Mouse (Mus musculus): ENCODE results near the gene Tusc2. TPM values are rescaled to one million over a fixed set of nuclear protein-coding genes. Genes with fewer than 3 reads are reported as not detected.

The Tusc2 gene
- polyA plus RNA-seq (2014; fragmentation: Nextera tagmentation; extraction: Ambion mirVana), result 111 and 126 TPM in 2 replicates

DNA sequence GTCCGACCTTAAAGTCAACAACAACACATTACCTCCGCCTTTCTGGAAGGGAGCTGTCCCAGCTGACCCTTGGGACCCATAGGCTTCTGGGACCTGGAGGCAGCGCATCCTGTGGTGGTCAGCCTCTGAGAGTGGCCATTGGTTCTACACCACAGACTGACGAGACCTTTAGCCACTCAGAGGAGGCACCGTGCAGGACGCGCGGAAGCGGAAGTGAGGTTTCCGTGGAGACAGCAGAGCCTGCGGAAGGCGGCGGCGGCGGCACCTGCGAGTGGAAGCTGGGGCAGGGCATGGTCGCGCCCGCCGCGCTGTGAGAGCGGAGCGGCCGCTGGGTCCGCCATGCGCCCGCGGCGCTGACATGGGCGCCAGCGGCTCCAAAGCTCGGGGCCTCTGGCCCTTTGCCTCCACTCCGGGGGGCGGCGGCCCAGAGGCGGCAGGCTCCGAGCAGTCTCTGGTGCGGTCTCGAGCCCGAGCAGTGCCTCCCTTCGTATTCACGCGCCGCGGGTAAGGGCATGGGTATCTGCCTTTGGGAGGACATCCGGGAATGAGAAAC, at the start of gene Tusc2:
Tusc2 (plus strand) TSS at position 227 of the 553 bp plus-strand sequence.
- H3K27me3 ChIP-seq (ENCODE audit: control insufficient read depth, insufficient read depth, low read length), result no peaks in the 10 kb centered on the region
- peaks cover 44% of the 10 kb centered on the region for H3K36me3 ChIP-seq (ENCODE audit: control insufficient read depth, insufficient read depth, low read length)
- no peaks in the 10 kb centered on the region for H3K9me3 ChIP-seq (ENCODE audit: control insufficient read depth, low read length)
- H3K9ac ChIP-seq (replicated peaks; ENCODE audit: low read depth, low read length), result peak within 1 kb of the TSS; percentile 86
- H3K4me3 ChIP-seq (ENCODE audit: low read depth, low read length), result peak within 1 kb of the TSS; percentile 90
- H3K27ac ChIP-seq (ENCODE audit: low read depth, low read length), result peak within 1 kb of the TSS; percentile 73
- peak within 1 kb of the TSS; percentile 84 for H3K4me2 ChIP-seq (ENCODE audit: low read depth, low read length)
- under 1% methylated on average over 41 of the region's 46 CpGs for WGBS
- peaks cover 25% of the 10 kb centered on the region for H3K4me1 ChIP-seq (ENCODE audit: control insufficient read depth, insufficient read depth, low read length)
- ATAC-seq (ENCODE audit: low read depth), result peak; percentile 95

- peak; percentile 54 for ATAC-seq (ENCODE audit: low read depth)
- no peaks in the 10 kb centered on the region for H3K27me3 ChIP-seq (ENCODE audit: control insufficient read depth, insufficient read depth, low read length)
- no peaks in the 10 kb centered on the region for H3K9me3 ChIP-seq (ENCODE audit: control insufficient read depth, low read length)
- H3K27ac ChIP-seq (ENCODE audit: low read depth, low read length), result no peak overlapping the region
- H3K4me2 ChIP-seq (ENCODE audit: low read depth, low read length), result no peak overlapping the region
- no peak overlapping the region for H3K9ac ChIP-seq (replicated peaks; ENCODE audit: low read depth, low read length)
- H3K36me3 ChIP-seq (ENCODE audit: control insufficient read depth, insufficient read depth, low read length), result 0 out of 2 replicates have a peak, but pooled peaks cover 5% of the 10 kb centered on the region
- no peak overlapping the region for H3K4me3 ChIP-seq (ENCODE audit: low read depth, low read length)
- H3K4me1 ChIP-seq (ENCODE audit: control insufficient read depth, insufficient read depth, low read length), result peaks cover 29% of the 10 kb centered on the region
- WGBS, result 24% methylated on average over 14 of the region's 14 CpGs
Measured at GRCm38 (mm10) chr9:107514303-107514955, 48.6 kb upstream of the Tusc2 start.

GRCm38 (mm10) chr9:107520331-107520730, 42.7 kb upstream of the Tusc2 start:
- H3K9me3 ChIP-seq (ENCODE audit: control insufficient read depth, low read length), result no peaks in the 10 kb centered on the region
- H3K4me2 ChIP-seq (ENCODE audit: low read depth, low read length), result no peak overlapping the region
- H3K27me3 ChIP-seq (ENCODE audit: control insufficient read depth, insufficient read depth, low read length), result peaks cover 7% of the 10 kb centered on the region
- no peak overlapping the region for H3K9ac ChIP-seq (replicated peaks; ENCODE audit: low read depth, low read length)
- peaks cover 7% of the 10 kb centered on the region for H3K4me1 ChIP-seq (ENCODE audit: control insufficient read depth, insufficient read depth, low read length)
- H3K27ac ChIP-seq (ENCODE audit: low read depth, low read length), result no peak overlapping the region
- H3K36me3 ChIP-seq (ENCODE audit: control insufficient read depth, insufficient read depth, low read length), result 0 out of 2 replicates have a peak, but pooled peaks cover 3% of the 10 kb centered on the region
- 33% methylated on average over 6 of the region's 6 CpGs for WGBS
- ATAC-seq (ENCODE audit: low read depth), result no peak
- no peak overlapping the region for H3K4me3 ChIP-seq (ENCODE audit: low read depth, low read length)

DNA sequence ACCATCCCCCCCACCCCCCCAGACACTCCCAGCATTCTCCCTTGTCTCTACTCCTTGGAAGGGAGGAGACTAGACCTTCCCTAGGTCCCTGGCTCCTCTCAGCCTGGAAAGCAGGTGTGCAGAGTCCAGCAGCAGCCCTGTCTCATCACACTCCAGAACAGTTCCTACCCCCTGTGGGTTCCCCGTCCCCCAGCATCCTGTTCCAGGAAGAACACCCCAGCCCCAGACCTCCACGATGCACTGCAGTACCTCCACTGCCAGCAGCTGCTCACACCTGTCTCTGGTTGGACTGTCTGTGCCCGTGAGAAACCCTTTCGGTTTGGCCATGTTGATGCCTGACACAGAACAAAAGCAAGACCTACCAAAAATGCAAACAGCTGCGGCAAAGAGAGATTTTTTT, 41.9 kb upstream of the Tusc2 start:
- Histone ChIP-seq H3K9ac (replicated peaks; ENCODE audit: low read depth, low read length) (no peak overlapping the region), H3K9me3 (ENCODE audit: control insufficient read depth, low read length) (no peaks in the 10 kb centered on the region), H3K36me3 (ENCODE audit: control insufficient read depth, insufficient read depth, low read length) (0 out of 2 replicates have a peak, but pooled peaks cover 3% of the 10 kb centered on the region), H3K27ac (ENCODE audit: low read depth, low read length) (no peak overlapping the region), H3K27me3 (ENCODE audit: control insufficient read depth, insufficient read depth, low read length) (peaks cover 15% of the 10 kb centered on the region), H3K4me3 (ENCODE audit: low read depth, low read length) (no peak overlapping the region), H3K4me2 (ENCODE audit: low read depth, low read length) (no peak overlapping the region), H3K4me1 (ENCODE audit: control insufficient read depth, insufficient read depth, low read length) (peaks cover 7% of the 10 kb centered on the region)
- 60% methylated on average over 5 of the region's 5 CpGs for WGBS
- no peak for ATAC-seq (ENCODE audit: low read depth)

- Histone ChIP-seq H3K36me3 (ENCODE audit: control insufficient read depth, insufficient read depth, low read length) (0 out of 2 replicates have a peak, but pooled peaks cover 3% of the 10 kb centered on the region), H3K4me1 (ENCODE audit: control insufficient read depth, insufficient read depth, low read length) (peaks cover 7% of the 10 kb centered on the region), H3K4me3 (ENCODE audit: low read depth, low read length) (no peak overlapping the region), H3K9me3 (ENCODE audit: control insufficient read depth, low read length) (no peaks in the 10 kb centered on the region), H3K9ac (replicated peaks; ENCODE audit: low read depth, low read length) (0 out of 2 replicates have a peak overlapping the region, but pooled peaks have one; percentile 34), H3K4me2 (ENCODE audit: low read depth, low read length) (no peak overlapping the region), H3K27ac (ENCODE audit: low read depth, low read length) (no peak overlapping the region), H3K27me3 (ENCODE audit: control insufficient read depth, insufficient read depth, low read length) (peaks cover 15% of the 10 kb centered on the region)
- peak; percentile 31; the same call in 1 of the 2 replicates for ATAC-seq (ENCODE audit: low read depth)
- WGBS, result 22% methylated on average over 23 of the region's 25 CpGs
Measured at GRCm38 (mm10) chr9:107521711-107522399, 41.2 kb upstream of the Tusc2 start.

DNA sequence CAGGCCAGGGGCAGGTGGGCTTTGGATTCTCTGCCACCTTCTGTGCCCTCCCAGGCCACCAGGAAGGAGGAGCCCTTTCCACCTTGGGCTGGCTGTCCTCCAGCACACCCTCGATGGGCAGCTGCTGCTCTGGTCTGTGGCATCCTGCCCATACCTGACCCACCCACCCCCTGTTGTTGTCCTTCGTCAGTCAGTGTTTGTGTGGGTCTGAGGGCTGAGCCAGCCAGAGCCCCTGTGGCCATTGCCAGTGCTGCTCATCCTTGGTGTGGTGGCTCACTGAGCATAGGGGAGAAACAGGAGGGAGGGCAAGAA, 40.7 kb upstream of the Tusc2 start:
- Histone ChIP-seq H3K4me2 (ENCODE audit: low read depth, low read length) (no peak overlapping the region), H3K27me3 (ENCODE audit: control insufficient read depth, insufficient read depth, low read length) (peaks cover 15% of the 10 kb centered on the region), H3K4me3 (ENCODE audit: low read depth, low read length) (no peak overlapping the region), H3K27ac (ENCODE audit: low read depth, low read length) (no peak overlapping the region), H3K9me3 (ENCODE audit: control insufficient read depth, low read length) (no peaks in the 10 kb centered on the region), H3K4me1 (ENCODE audit: control insufficient read depth, insufficient read depth, low read length) (peaks cover 7% of the 10 kb centered on the region), H3K9ac (replicated peaks; ENCODE audit: low read depth, low read length) (0 out of 2 replicates have a peak overlapping the region, but pooled peaks have one; percentile 34), H3K36me3 (ENCODE audit: control insufficient read depth, insufficient read depth, low read length) (peaks cover 3% of the 10 kb centered on the region; the same call in 1 of the 2 replicates)
- ATAC-seq (ENCODE audit: low read depth), result 0 out of 2 replicates have a peak, but pooled peaks have one; percentile 3
- WGBS, result 28% methylated on average over 2 of the region's 2 CpGs

DNA sequence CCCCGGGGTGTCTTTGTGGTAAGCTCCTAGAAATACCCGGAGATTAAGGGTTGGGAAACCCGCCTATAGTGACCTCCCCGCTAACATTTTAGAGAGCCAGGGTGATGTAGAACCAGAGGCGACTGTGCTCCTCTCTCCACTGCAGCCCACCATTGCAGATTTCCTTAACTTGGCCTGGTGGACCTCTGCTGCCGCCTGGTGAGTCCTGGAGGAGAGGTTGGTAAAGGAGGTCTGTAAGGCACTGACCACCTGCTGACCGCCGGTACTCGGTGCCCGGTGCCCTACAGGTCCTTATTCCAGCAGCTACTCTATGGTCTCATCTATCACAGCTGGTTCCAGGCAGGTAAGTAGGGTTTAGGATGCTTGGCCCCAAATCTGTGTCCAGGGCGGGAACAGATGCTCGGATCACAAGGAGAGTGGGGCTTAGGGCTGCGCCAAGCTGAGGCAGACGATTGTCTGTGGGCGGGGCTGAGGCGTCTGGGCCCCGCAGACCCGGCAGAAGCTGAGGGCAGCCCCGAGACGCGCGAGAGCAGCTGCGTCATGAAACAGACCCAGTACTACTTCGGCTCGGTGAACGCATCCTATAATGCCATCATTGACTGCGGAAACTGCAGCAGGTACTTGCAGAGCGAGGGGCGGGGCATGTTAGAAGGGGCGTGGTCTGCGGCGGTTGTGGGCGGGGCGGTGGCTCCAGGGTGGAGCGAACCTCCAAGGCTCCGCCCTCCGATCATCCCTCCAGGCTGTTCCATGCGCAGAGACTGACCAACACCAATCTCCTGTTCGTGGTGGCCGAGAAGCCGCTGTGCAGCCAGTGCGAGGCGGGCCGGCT, 36.6 kb upstream of the Tusc2 start:
- Histone ChIP-seq H3K9ac (replicated peaks; ENCODE audit: low read depth, low read length) (no peak overlapping the region), H3K27me3 (ENCODE audit: control insufficient read depth, insufficient read depth, low read length) (peaks cover 15% of the 10 kb centered on the region), H3K27ac (ENCODE audit: low read depth, low read length) (no peak overlapping the region)

DNA sequence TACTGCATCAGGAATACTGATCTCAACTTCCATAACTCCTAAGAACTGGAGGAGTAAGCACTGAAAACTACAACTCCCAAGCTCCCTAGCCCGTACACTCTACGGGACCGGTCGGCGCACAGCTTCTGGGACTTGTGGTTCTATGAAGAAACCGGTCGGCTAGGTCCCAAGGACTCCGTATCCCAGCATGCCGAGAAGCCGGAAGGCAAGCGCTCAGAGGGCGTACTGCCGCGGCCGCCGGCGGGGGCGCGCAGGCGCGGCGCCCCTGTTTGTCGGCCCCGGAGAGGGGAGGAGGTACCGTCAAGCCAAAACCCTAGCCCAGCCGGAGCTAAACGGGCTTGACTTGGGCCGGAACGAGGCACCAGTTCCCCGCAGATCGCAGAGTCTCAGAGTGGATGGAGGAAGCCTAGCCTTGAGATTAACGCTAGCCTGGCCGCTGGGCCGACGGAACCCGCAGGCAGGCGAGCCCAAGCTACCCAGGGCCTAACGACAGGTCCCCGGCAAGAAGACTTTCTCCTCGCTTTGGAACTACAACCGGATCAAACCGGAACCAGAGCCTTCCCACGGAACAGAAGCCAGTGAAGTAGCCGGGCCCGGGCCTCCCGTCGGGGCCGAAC, 29.2 kb upstream of the Tusc2 start, which contains the start of gene Tmem115:
Tmem115 (plus strand) TSS at position 155 of the 617 bp plus-strand sequence.
- WGBS, result under 1% methylated on average over 47 of the region's 48 CpGs
- peak within 1 kb of the TSS; percentile 68 for H3K27ac ChIP-seq (ENCODE audit: low read depth, low read length)
- no peaks in the 10 kb centered on the region for H3K9me3 ChIP-seq (ENCODE audit: control insufficient read depth, low read length)
- H3K4me2 ChIP-seq (ENCODE audit: low read depth, low read length), result peak within 1 kb of the TSS; percentile 100
- H3K4me1 ChIP-seq (ENCODE audit: control insufficient read depth, insufficient read depth, low read length), result peaks cover 25% of the 10 kb centered on the region
- H3K36me3 ChIP-seq (ENCODE audit: control insufficient read depth, insufficient read depth, low read length), result peaks cover 12% of the 10 kb centered on the region
- peak within 1 kb of the TSS; percentile 85 for H3K9ac ChIP-seq (replicated peaks; ENCODE audit: low read depth, low read length)
- H3K27me3 ChIP-seq (ENCODE audit: control insufficient read depth, insufficient read depth, low read length), result no peaks in the 10 kb centered on the region
- peak within 1 kb of the TSS; percentile 84 for H3K4me3 ChIP-seq (ENCODE audit: low read depth, low read length)
- ATAC-seq (ENCODE audit: low read depth), result peak; percentile 98

More for the DNA sequence above, 36.6 kb upstream of the Tusc2 start:
- Histone ChIP-seq H3K4me1 (ENCODE audit: control insufficient read depth, insufficient read depth, low read length) (peaks cover 7% of the 10 kb centered on the region; the same call in 1 of the 2 replicates), H3K9me3 (ENCODE audit: control insufficient read depth, low read length) (no peaks in the 10 kb centered on the region), H3K4me3 (ENCODE audit: low read depth, low read length) (peak overlapping the region; percentile 12; the same call in 1 of the 2 replicates), H3K36me3 (ENCODE audit: control insufficient read depth, insufficient read depth, low read length) (no peaks in the 10 kb centered on the region; the same call in 1 of the 2 replicates), H3K4me2 (ENCODE audit: low read depth, low read length) (peak overlapping the region; percentile 40)
- WGBS, result 7% methylated on average over 44 of the region's 44 CpGs
- ATAC-seq (ENCODE audit: low read depth), result peak; percentile 56; the same call in 1 of the 2 replicates
